Mouse (Mus musculus) lung, postnatal 36 days (tissue): Measurements from ENCODE around the gene Rab39b.

Experiments
- DNase-seq: peaks from one replicate; pipeline ENCODE4 v3.0.0; 2022; ENCODE audit warnings: mixed read lengths

The Rab39b gene

GRCm38 (mm10) chrX:75577582-75578324 is at the start of gene Rab39b:
TSS of gene Rab39b (minus strand) at chrX:75578231.
- peak; percentile 1 for DNase-seq

GRCm38 (mm10) chrX:75578539-75578938 is 508 bp upstream of the Rab39b start:
- DNase-seq, result no peak
